Mouse (Mus musculus) liver, adult (tissue): Measurements from ENCODE around the gene Apbb2.

Source experiments
- GATA4 ChIP-seq: IDR thresholded peaks from 2 replicates; pipeline ENCODE4 v1.6.1; 2014; ENCODE audit warnings: mild to moderate bottlenecking, low read length; ENCODE audit not compliant: insufficient replicate concordance

The Apbb2 gene

GRCm38 (mm10) chr5:66609306-66609705 lies 9.3 kb downstream of the Apbb2 start:
- no peak for TF ChIP-seq GATA4

- TF ChIP-seq GATA4, result no peak
Observed at GRCm38 (mm10) chr5:66607801-66608200, 10.8 kb downstream of the Apbb2 start.

- TF ChIP-seq GATA4, result no peak
Observed at GRCm38 (mm10) chr5:66607201-66607600, 11.4 kb downstream of the Apbb2 start.

GRCm38 (mm10) chr5:66605636-66606035 lies 12.9 kb downstream of the Apbb2 start:
- TF ChIP-seq GATA4, result no peak

GRCm38 (mm10) chr5:66604423-66604822 lies 14.2 kb downstream of the Apbb2 start:
- TF ChIP-seq GATA4, result no peak

- 0 out of 2 replicates have a peak, but pooled peaks have one; percentile 19 for TF ChIP-seq GATA4
Observed at GRCm38 (mm10) chr5:66603746-66604145, 14.8 kb downstream of the Apbb2 start.

- TF ChIP-seq GATA4, result peak; percentile 18; the same call in 1 of the 2 replicates
Observed at GRCm38 (mm10) chr5:66603223-66603622, 15.4 kb downstream of the Apbb2 start.

GRCm38 (mm10) chr5:66602287-66602820 lies 16.2 kb downstream of the Apbb2 start:
- no peak for TF ChIP-seq GATA4

- TF ChIP-seq GATA4, result no peak
Observed at GRCm38 (mm10) chr5:66600415-66600814, 18.2 kb downstream of the Apbb2 start.

GRCm38 (mm10) chr5:66599888-66600287 lies 18.7 kb downstream of the Apbb2 start:
- TF ChIP-seq GATA4, result no peak

- no peak for TF ChIP-seq GATA4
Observed at GRCm38 (mm10) chr5:66596296-66596695, 22.3 kb downstream of the Apbb2 start.

- TF ChIP-seq GATA4, result no peak
Observed at GRCm38 (mm10) chr5:66594881-66595280, 23.7 kb downstream of the Apbb2 start.

GRCm38 (mm10) chr5:66586236-66586745 lies 32.3 kb downstream of the Apbb2 start:
- no peak for TF ChIP-seq GATA4

- TF ChIP-seq GATA4, result no peak
Observed at GRCm38 (mm10) chr5:66583019-66583406, 35.6 kb downstream of the Apbb2 start.

GRCm38 (mm10) chr5:66582281-66583018 lies 36.1 kb downstream of the Apbb2 start:
- TF ChIP-seq GATA4, result no peak

- no peak for TF ChIP-seq GATA4
Observed at GRCm38 (mm10) chr5:66579066-66579465, 39.5 kb downstream of the Apbb2 start.
